Mouse (Mus musculus): Measurements from ENCODE around the gene Tbc1d22a.
"Not testable (repeated sequence)": the region's sequence is repeated elsewhere in the genome, so short reads cannot be mapped to it uniquely, and the experiment has no call there.

Tbc1d22a gene

GRCm38 (mm10) chr15:86180427-86180826 is 33.8 kb upstream of the Tbc1d22a start:
- no peak for DNase-seq (ENCODE audit: low read depth, low spot score)

- not testable (repeated sequence) for DNase-seq (ENCODE audit: low read depth, low spot score)
Observed at GRCm38 (mm10) chr15:86181321-86181720, 32.9 kb upstream of the Tbc1d22a start.

GRCm38 (mm10) chr15:86181941-86182439 is 32.3 kb upstream of the Tbc1d22a start:
- no peak for DNase-seq (ENCODE audit: low read depth, low spot score)

- no peak for DNase-seq (ENCODE audit: low read depth, low spot score)
Observed at GRCm38 (mm10) chr15:86182646-86183045, 31.6 kb upstream of the Tbc1d22a start.

GRCm38 (mm10) chr15:86183484-86183883 is 30.8 kb upstream of the Tbc1d22a start:
- no peak for DNase-seq (ENCODE audit: low read depth, low spot score)

GRCm38 (mm10) chr15:86184071-86184470 is 30.2 kb upstream of the Tbc1d22a start:
- no peak for DNase-seq (ENCODE audit: low read depth, low spot score)

GRCm38 (mm10) chr15:86184851-86185688 is 29.2 kb upstream of the Tbc1d22a start:
- DNase-seq (ENCODE audit: low read depth, low spot score): no peak

- DNase-seq (ENCODE audit: low read depth, low spot score): no peak
Observed at GRCm38 (mm10) chr15:86185689-86186569, 28.3 kb upstream of the Tbc1d22a start, which contains the start of gene Cerk. Cerk (minus strand) TSS chr15:86186141.

GRCm38 (mm10) chr15:86186686-86187085 is 27.6 kb upstream of the Tbc1d22a start:
- no peak for DNase-seq (ENCODE audit: low read depth, low spot score)

- no peak for DNase-seq (ENCODE audit: low read depth, low spot score)
Observed at GRCm38 (mm10) chr15:86188186-86188585, 26.1 kb upstream of the Tbc1d22a start.

- no peak for DNase-seq (ENCODE audit: low read depth, low spot score)
Observed at GRCm38 (mm10) chr15:86188746-86189470, 25.4 kb upstream of the Tbc1d22a start.

GRCm38 (mm10) chr15:86190387-86190786 is 23.9 kb upstream of the Tbc1d22a start:
- DNase-seq (ENCODE audit: low read depth, low spot score): no peak

GRCm38 (mm10) chr15:86191505-86191904 is 22.8 kb upstream of the Tbc1d22a start:
- no peak for DNase-seq (ENCODE audit: low read depth, low spot score)

GRCm38 (mm10) chr15:86191933-86192332 is 22.3 kb upstream of the Tbc1d22a start:
- DNase-seq (ENCODE audit: low read depth, low spot score): no peak

GRCm38 (mm10) chr15:86194676-86195453 is 19.4 kb upstream of the Tbc1d22a start:
- not testable (repeated sequence) for DNase-seq (ENCODE audit: low read depth, low spot score)

GRCm38 (mm10) chr15:86199052-86199451 is 15.2 kb upstream of the Tbc1d22a start:
- DNase-seq (ENCODE audit: low read depth, low spot score): no peak

GRCm38 (mm10) chr15:86199482-86199881 is 14.8 kb upstream of the Tbc1d22a start:
- no peak for DNase-seq (ENCODE audit: low read depth, low spot score)

GRCm38 (mm10) chr15:86200169-86200568 is 14.1 kb upstream of the Tbc1d22a start:
- no peak for DNase-seq (ENCODE audit: low read depth, low spot score)

- no peak for DNase-seq (ENCODE audit: low read depth, low spot score)
Observed at GRCm38 (mm10) chr15:86201095-86201494, 13.2 kb upstream of the Tbc1d22a start.

- no peak for DNase-seq (ENCODE audit: low read depth, low spot score)
Observed at GRCm38 (mm10) chr15:86201696-86202330, 12.4 kb upstream of the Tbc1d22a start.

All from retina, postnatal 7 days (tissue).